Mouse (Mus musculus) adipocyte (in vitro differentiated cells): ENCODE data around the gene Ccdc148.

Experiments
- DNase-seq: peaks from one replicate; pipeline ENCODE4 v3.0.0-alpha.2; 2016; ENCODE audit warnings: low spot score

Ccdc148 gene

GRCm38 (mm10) chr2:58912339-58912738, 248.1 kb downstream of the Ccdc148 start:
- no peak for DNase-seq

DNA sequence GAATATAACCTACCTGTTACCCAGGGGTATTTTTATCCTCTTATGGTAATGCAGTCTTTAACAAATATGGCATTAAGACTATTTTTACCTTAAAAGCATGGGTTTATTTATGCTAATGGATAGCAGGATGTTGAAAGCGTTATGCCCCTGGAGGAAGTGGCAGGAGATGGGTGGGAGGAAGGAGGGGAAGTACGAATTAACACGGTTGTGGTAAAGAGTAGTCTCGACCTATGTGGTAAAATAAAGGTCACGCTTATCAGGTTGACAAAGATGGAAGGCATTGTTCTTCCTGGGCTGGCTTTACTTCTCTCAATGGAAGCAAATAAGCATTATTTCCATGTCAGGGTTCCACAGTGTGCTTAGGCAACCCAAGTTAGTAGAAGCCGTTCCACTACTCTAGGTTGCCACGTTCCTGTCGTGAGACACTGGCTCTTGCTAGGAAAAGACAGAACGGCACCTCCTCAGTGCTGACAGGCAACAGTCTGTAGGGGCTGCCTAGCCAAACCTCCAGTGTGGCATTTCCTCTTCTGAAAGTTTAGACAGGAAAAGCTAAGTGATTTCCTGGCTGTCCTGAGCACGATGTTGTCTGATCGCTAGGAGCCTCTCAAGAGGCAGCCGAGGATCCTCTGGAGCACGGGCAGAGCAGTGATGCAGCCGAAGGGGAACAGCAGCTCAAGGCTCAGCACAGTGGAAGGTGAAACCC, 253.5 kb downstream of the Ccdc148 start:
- DNase-seq = no peak

DNA sequence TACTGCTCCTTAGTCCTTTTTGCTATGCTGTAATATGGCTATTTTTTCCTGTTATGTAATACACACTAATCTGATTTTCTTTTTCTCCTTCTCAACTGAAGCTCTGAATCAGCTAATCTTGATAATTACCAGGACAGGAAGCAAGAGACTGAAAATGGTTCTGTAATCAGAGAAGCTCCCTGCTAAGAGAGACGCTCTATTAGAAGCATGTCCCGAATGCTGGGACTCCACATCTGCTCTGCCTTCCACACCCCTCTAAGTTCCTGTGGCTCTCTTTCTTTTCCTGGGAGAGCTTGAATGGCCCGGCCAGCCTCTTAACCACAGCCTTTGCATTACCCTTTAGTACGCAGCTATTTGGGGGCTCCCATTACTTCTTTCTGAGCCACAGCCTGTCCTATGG, 255.4 kb downstream of the Ccdc148 start:
- DNase-seq = no peak

DNA sequence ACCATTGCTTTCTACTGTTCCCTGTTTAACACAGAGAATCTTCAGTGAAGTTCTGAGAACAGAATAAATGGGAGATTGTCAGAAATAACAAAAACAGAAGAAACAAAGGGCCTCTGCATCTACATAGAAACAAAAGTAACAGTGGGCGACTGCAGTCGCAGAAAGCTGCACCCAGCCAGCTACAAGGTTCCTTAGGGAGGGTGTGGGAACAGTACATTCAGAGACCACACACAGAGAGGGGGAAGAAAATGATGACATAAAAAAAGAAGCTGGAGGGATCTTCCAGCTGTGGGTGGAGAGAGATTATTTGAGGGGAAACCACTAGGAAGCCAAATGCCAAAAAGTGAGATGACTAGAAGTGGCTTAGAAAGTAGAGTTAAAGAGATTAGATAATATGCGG, 280.6 kb downstream of the Ccdc148 start:
- DNase-seq = no peak

DNA sequence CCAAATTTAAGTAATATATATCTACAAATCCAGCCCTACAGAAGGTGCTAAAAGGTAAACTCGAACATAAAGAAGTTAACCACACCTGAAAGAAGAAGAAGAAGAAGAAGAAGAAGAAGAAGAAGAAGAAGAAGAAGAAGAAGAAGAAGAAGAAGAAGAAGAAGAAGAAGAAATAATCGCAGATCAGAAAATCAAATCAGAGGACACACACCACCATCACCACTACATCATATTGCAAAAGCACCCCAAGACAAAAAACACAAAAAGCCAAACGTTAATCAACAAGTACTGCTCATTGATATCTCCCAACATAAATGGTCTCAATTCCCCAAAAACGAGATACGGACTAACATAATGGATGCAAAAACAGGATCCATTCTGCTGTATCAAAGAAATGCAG, 301.3 kb downstream of the Ccdc148 start, which contains the start of gene Gm11099:
Gene Gm11099 (plus strand): TSS at position 301 of the 400 bp plus-strand sequence.
- no peak for DNase-seq

GRCm38 (mm10) chr2:58844499-58844898, 316.0 kb downstream of the Ccdc148 start:
- DNase-seq = no peak

DNA sequence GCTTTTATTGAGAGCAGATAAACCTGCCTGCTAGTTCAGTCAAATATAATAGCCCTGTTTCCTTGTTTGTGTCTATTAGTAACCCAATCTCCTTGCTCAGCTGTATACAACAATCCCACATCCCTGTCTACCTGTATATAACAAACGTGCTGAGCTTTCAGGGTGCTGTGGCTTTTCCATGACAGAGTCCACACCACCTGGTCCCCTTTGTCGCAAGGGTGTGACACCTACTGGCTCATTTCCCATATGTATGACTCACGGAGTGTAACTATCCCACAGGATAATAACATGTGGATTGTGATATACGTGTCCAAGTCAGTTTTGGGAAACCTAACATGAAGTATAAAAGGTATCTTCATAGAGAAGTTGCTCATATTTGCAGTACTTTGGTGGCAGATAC, 318.0 kb downstream of the Ccdc148 start:
- no peak for DNase-seq

DNA sequence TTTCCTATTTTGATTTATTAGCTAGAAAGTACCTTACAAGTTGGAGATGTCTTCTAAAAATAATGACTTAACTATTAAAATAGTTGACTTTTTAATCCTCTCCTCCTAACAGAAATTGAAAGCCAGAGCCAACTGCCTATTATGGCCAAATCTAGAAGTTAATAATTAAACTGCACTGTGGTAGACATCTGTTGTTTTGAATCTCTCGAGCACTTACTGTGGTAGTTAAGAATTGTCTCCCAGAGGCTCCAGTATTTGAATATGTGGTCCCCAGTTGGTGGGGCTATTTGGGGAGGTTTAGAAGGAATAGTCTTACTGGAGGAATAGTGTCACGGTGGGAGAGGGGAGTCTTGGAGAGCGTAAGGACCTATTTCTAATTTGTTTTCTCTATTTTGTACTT, 319.5 kb downstream of the Ccdc148 start:
- DNase-seq = no peak

GRCm38 (mm10) chr2:58832253-58832980, 328.1 kb downstream of the Ccdc148 start:
- no peak for DNase-seq

DNA sequence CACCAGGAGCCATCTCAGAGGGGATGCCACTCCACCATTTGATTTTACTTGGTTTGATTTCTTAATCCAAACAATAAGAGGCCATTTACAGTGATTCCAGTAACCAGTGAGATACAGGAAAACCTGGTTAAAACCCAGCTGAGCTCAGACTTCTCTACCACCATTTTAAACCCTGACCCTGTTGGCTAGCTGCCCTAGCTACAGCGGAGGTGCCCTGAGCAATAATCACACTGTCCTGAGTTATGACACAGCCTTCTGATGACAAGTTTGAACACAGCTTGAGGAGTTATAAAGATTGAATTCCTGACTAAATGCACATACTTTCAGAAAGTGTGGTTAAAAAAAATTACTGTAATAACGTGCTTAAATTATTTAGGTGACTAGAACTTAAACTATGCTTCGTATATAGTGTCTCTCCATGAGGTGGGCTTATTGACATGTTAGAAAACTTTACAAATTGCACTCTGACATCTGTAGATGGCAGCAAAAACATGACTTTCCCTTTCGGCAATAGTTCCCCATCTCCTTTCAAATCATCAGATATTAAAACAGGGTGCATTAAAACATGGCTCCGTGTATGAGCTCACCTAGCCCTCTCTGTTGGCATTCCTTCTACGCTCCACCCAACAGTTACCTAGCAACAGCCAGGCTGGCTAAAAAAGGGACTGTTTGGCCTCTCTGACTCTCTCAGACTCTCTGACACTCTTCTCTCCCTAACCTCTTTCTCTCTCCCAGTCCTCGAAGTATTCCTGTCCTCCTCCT, 330.3 kb downstream of the Ccdc148 start:
- peak; percentile 5 for DNase-seq

DNA sequence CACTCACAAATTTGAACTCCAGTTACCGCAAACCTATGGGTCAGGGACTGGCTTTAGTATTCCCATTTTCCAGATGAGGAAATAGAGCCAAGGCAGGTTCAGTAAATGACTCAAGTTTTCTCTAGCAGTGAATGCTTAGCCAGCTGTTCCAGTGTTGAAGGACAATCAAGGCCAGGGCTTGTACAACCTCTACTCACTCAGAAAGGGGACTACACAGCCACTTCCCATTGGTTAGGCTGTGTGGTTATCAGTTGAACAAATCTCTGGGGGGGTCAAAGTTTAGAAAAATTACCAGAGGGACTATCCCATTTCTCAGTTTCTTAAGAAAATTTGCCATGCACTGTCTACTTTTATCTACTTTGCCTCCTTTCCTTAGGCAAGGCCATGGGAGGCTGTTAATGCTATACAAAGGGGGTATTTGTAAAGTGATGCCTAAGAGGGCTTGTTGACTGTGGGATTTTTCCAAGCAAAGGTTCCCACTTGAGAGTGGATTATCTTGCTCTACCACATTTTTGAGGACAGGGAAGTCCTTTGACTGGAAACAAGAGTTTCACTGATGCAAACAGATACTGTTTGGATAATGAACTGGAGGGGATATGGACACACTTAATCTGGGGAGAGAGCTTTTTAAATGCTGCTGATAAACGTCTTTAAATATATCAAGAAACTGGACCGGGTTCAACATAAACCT, 331.4 kb downstream of the Ccdc148 start:
- DNase-seq = no peak

DNA sequence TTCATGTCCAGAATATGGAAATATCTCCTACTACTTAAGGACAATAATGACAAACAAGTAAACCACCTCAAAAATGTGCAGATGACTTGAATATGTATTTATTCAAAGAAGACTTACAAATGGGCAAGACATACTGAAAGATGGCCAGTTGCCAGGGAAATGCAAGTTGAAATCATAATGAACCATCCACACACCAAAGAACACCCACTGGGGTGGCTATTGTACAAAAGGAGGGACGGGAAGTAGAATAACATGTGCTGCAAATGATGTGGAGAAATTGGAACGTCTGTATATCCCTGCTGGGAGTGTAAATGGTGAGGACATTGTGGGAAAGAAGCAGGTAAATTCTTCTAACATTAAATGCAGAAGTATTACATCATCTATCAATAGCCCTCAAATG, 347.5 kb downstream of the Ccdc148 start:
- DNase-seq = no peak

GRCm38 (mm10) chr2:58799623-58800022, 360.9 kb downstream of the Ccdc148 start:
- DNase-seq = no peak

GRCm38 (mm10) chr2:58799126-58799525, 361.4 kb downstream of the Ccdc148 start:
- no peak for DNase-seq

GRCm38 (mm10) chr2:58797506-58797905, 363.0 kb downstream of the Ccdc148 start:
- no peak for DNase-seq

DNA sequence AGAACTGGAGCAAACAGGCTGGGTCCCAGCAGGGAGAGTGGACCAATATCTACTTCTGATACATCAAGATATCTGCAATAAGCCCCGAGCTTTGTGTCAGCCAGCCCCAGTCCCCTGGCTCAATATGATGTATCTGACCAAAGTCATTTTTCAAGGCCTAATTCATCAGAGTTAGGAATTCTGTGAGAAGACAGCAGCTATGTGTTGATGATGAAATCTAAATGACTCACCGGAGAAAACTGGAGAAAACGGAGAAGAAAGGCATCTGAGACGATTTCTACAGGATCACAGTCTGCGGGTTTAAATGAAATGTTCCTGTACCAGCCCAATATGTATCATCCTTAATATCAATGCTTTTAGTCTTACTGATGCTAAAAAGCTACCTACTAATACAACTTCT, 365.1 kb downstream of the Ccdc148 start:
- no peak for DNase-seq

DNA sequence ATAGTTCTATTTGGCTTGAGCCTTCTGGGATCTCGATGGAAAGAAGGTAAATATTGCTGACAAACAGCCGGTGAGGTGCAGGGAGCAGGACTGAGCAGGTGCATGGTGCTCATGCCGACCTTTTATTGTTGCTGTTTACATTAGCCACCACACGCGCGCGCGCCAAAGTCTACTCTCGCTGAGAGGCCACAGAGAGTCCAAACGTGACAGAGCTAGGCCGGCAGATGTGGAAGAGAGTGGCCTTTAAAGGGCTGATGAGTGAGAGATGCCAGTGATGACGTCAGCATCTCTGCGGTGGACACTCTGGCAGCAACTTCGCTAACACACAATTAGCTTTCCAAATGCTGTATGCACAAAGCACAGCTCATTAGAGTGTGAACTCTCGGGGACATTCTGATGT, 366.0 kb downstream of the Ccdc148 start:
- no peak for DNase-seq

GRCm38 (mm10) chr2:58790361-58790760, 370.1 kb downstream of the Ccdc148 start:
- no peak for DNase-seq

- DNase-seq = no peak
Measured at GRCm38 (mm10) chr2:58789934-58790333, 370.5 kb downstream of the Ccdc148 start.

- no peak for DNase-seq
Measured at GRCm38 (mm10) chr2:58787360-58787759, 373.1 kb downstream of the Ccdc148 start.

GRCm38 (mm10) chr2:58786681-58787080, 373.8 kb downstream of the Ccdc148 start:
- DNase-seq = no peak

DNA sequence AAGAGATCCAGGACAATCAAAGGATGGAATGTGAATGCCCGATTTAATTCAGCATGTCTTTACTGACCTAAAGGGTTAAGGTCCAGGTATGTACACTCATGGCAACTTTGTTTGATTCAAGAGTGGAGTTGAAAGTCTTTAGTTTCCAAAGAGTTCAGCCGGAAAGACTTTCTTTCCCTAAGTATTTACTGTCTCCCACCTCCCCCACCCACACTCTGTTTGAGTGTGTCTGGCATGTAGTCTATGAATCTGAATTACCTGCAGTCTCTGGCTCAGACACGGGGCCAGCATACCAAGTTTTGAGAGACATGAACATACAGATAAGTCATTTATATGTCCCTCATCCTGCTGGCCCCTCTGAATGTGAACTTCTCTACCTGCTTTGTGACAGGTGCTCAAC, 374.3 kb downstream of the Ccdc148 start:
- no peak for DNase-seq
